Mouse (Mus musculus) testis, adult 2 months (tissue): ENCODE measurements around the gene Ndel1.

ENCODE experiments used
- CTCF ChIP-seq: fragments of 200-500 bp; IDR thresholded peaks from 2 replicates; pipeline ENCODE4 v1.5.1; 2012; ENCODE audit warnings: low read depth, mild to moderate bottlenecking, inconsistent platforms, low read length, moderate library complexity; ENCODE audit not compliant: control insufficient read depth, insufficient read depth, insufficient replicate concordance
- POLR2A ChIP-seq: fragments of 200-500 bp; IDR thresholded peaks from 2 replicates; pipeline ENCODE4 v1.6.1; 2012; ENCODE audit warnings: low read depth, mild to moderate bottlenecking, inconsistent platforms, low read length, moderate library complexity; ENCODE audit not compliant: control insufficient read depth

DNA sequence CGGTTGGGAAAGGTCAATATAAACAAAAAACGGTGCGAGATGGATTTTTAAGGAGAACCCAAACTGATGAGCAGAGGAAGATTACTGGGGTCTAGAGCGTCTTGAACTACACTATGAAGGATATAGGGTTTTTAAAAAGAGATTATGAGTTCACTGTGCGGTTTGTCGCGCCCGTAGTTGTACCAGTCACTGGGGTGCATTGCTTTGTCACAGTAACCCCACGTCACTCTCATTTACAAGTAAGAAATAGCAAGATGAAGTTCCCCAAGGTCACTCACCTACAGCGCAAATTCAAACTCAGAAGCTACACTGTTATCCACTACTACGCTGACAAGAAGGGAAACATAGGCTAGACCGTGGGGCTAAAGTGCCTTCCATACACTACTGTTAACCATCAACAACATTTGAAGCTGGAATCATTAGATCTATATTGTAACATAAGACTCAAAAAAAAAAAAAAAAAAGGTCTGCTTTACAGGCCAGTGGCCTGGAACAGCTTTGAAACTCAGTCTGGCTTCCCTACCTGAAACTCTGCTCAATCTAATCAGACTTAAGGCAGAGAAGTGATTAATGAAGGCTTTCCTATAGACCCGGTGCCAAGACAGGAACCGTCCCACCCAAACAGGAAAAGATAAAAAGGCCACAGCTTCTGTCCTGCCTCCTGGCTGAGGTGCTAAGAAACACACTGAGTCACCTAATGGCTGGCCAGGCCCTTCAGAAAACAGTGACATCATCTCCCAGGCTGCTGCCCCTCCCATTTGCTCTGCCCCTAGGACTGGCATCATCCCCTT lies 17.9 kb downstream of the Ndel1 start:
- no peak for TF ChIP-seq CTCF
- TF ChIP-seq POLR2A = no peak; the same call in 1 of the 2 replicates
